Mouse (Mus musculus) E14TG2a.4 (cell line): Measurements from ENCODE around the gene Dnmt3a.

Experiments used
- CTCF ChIP-seq: conservative IDR thresholded peaks from 2 replicates; pipeline ENCODE4 v1.5.1; 2014; ENCODE audit warnings: low read length
- NANOG ChIP-seq: IDR thresholded peaks from 2 replicates; pipeline ENCODE4 v1.6.1; 2014; ENCODE audit warnings: borderline replicate concordance, low read length, mixed read lengths
- POU5F1 ChIP-seq: IDR thresholded peaks from 2 replicates; pipeline ENCODE4 v1.6.1; 2014; ENCODE audit warnings: low read length, borderline replicate concordance

DNA sequence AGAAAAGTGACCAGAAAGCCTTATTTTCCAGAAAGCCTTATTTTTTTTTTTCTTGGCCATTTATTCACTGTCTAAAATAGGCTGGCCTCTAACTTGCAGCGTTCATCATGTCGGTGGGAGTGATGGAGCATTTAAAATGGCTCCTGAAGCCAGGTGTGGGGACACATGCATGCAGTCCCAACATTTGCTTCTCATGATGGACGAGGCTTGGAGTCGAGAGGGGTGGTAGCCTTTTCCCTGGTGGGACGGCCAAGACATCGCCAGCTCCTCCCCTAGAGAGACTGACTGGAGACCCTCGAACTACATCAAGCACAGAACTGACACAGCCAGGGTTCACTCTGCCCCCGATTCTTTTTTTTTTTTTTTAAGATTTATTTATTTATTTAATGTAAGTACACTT is 13.6 kb upstream of the Dnmt3a start:
- TF ChIP-seq CTCF (no peak), NANOG (no peak), POU5F1 (no peak)
